Mouse (Mus musculus): Measurements from ENCODE around the gene Hmcn1. TPM values are rescaled to one million over a fixed set of nuclear protein-coding genes. Genes with fewer than 3 reads are reported as not detected.

Hmcn1 gene
- polyA plus RNA-seq, 1 experiment from 2014 or later: 2.0 TPM

GRCm38 (mm10) chr1:151033291-151033690 is 40.1 kb upstream of the Hmcn1 start:
- Histone ChIP-seq H3K27ac (ENCODE audit: low read length) (no peak overlapping the region), H3K4me3 (ENCODE audit: low read depth, low read length) (no peak overlapping the region), H3K9me3 (replicated peaks; ENCODE audit: control insufficient read depth, low read length, poor library complexity, severe bottlenecking) (no peaks in the 10 kb centered on the region), H3K9ac (ENCODE audit: low read depth, low read length) (no peak overlapping the region), H3K27me3 (ENCODE audit: control insufficient read depth, insufficient read depth, low read depth, low read length) (no peaks in the 10 kb centered on the region), H3K36me3 (ENCODE audit: control insufficient read depth, insufficient read depth, low read length) (no peaks in the 10 kb centered on the region), H3K4me2 (ENCODE audit: low read length) (no peak overlapping the region), H3K4me1 (ENCODE audit: control insufficient read depth, insufficient read depth, low read length) (no peaks in the 10 kb centered on the region)
- no peak for ATAC-seq

- Histone ChIP-seq H3K36me3 (ENCODE audit: control insufficient read depth, insufficient read depth, low read length) (no peaks in the 10 kb centered on the region), H3K27me3 (ENCODE audit: control insufficient read depth, insufficient read depth, low read depth, low read length) (no peaks in the 10 kb centered on the region), H3K4me3 (ENCODE audit: low read depth, low read length) (no peak overlapping the region), H3K27ac (ENCODE audit: low read length) (no peak overlapping the region), H3K4me2 (ENCODE audit: low read length) (no peak overlapping the region), H3K9me3 (replicated peaks; ENCODE audit: control insufficient read depth, low read length, poor library complexity, severe bottlenecking) (no peaks in the 10 kb centered on the region), H3K4me1 (ENCODE audit: control insufficient read depth, insufficient read depth, low read length) (no peaks in the 10 kb centered on the region), H3K9ac (ENCODE audit: low read depth, low read length) (no peak overlapping the region)
- 87% methylated on average over 10 of the region's 10 CpGs for WGBS
- ATAC-seq: no peak
Observed at GRCm38 (mm10) chr1:151031581-151031980, 38.3 kb upstream of the Hmcn1 start.

- ATAC-seq: no peak
- 81% methylated on average over 8 of the region's 8 CpGs for WGBS
- Histone ChIP-seq H3K9me3 (replicated peaks; ENCODE audit: control insufficient read depth, low read length, poor library complexity, severe bottlenecking) (no peaks in the 10 kb centered on the region), H3K36me3 (ENCODE audit: control insufficient read depth, insufficient read depth, low read length) (no peaks in the 10 kb centered on the region), H3K27ac (ENCODE audit: low read length) (no peak overlapping the region), H3K9ac (ENCODE audit: low read depth, low read length) (no peak overlapping the region), H3K4me1 (ENCODE audit: control insufficient read depth, insufficient read depth, low read length) (no peaks in the 10 kb centered on the region), H3K27me3 (ENCODE audit: control insufficient read depth, insufficient read depth, low read depth, low read length) (no peaks in the 10 kb centered on the region), H3K4me3 (ENCODE audit: low read depth, low read length) (no peak overlapping the region), H3K4me2 (ENCODE audit: low read length) (no peak overlapping the region)
Observed at GRCm38 (mm10) chr1:151031086-151031485, 37.9 kb upstream of the Hmcn1 start.

- Histone ChIP-seq H3K27ac (ENCODE audit: low read length) (no peak overlapping the region), H3K4me1 (ENCODE audit: control insufficient read depth, insufficient read depth, low read length) (no peaks in the 10 kb centered on the region), H3K9ac (ENCODE audit: low read depth, low read length) (no peak overlapping the region), H3K9me3 (replicated peaks; ENCODE audit: control insufficient read depth, low read length, poor library complexity, severe bottlenecking) (no peaks in the 10 kb centered on the region), H3K4me2 (ENCODE audit: low read length) (no peak overlapping the region), H3K4me3 (ENCODE audit: low read depth, low read length) (no peak overlapping the region), H3K27me3 (ENCODE audit: control insufficient read depth, insufficient read depth, low read depth, low read length) (no peaks in the 10 kb centered on the region), H3K36me3 (ENCODE audit: control insufficient read depth, insufficient read depth, low read length) (no peaks in the 10 kb centered on the region)
- 85% methylated on average over 19 of the region's 19 CpGs for WGBS
- no peak for ATAC-seq
Observed at GRCm38 (mm10) chr1:151025049-151025773, 32.0 kb upstream of the Hmcn1 start.

GRCm38 (mm10) chr1:151019273-151019890 is 26.1 kb upstream of the Hmcn1 start:
- ATAC-seq: no peak
- 61% methylated on average over 2 of the region's 2 CpGs for WGBS
- no peak overlapping the region for H3K27ac ChIP-seq (ENCODE audit: low read length)
- H3K4me1 ChIP-seq (ENCODE audit: control insufficient read depth, insufficient read depth, low read length): no peaks in the 10 kb centered on the region
- no peaks in the 10 kb centered on the region for H3K9me3 ChIP-seq (replicated peaks; ENCODE audit: control insufficient read depth, low read length, poor library complexity, severe bottlenecking)
- H3K4me2 ChIP-seq (ENCODE audit: low read length): no peak overlapping the region
- H3K36me3 ChIP-seq (ENCODE audit: control insufficient read depth, insufficient read depth, low read length): no peaks in the 10 kb centered on the region
- H3K9ac ChIP-seq (ENCODE audit: low read depth, low read length): no peak overlapping the region
- H3K27me3 ChIP-seq (ENCODE audit: control insufficient read depth, insufficient read depth, low read depth, low read length): no peaks in the 10 kb centered on the region
- no peak overlapping the region for H3K4me3 ChIP-seq (ENCODE audit: low read depth, low read length)

GRCm38 (mm10) chr1:151011056-151011455 is 17.8 kb upstream of the Hmcn1 start:
- Histone ChIP-seq H3K27me3 (ENCODE audit: control insufficient read depth, insufficient read depth, low read depth, low read length) (no peaks in the 10 kb centered on the region), H3K4me3 (ENCODE audit: low read depth, low read length) (no peak overlapping the region), H3K9me3 (replicated peaks; ENCODE audit: control insufficient read depth, low read length, poor library complexity, severe bottlenecking) (no peaks in the 10 kb centered on the region), H3K36me3 (ENCODE audit: control insufficient read depth, insufficient read depth, low read length) (no peaks in the 10 kb centered on the region), H3K4me1 (ENCODE audit: control insufficient read depth, insufficient read depth, low read length) (no peaks in the 10 kb centered on the region), H3K9ac (ENCODE audit: low read depth, low read length) (no peak overlapping the region), H3K27ac (ENCODE audit: low read length) (no peak overlapping the region), H3K4me2 (ENCODE audit: low read length) (no peak overlapping the region)
- WGBS: 28% methylated on average over 7 of the region's 7 CpGs
- no peak for ATAC-seq

GRCm38 (mm10) chr1:151009115-151009797 is 16.0 kb upstream of the Hmcn1 start:
- Histone ChIP-seq H3K9ac (ENCODE audit: low read depth, low read length) (no peak overlapping the region), H3K9me3 (replicated peaks; ENCODE audit: control insufficient read depth, low read length, poor library complexity, severe bottlenecking) (no peaks in the 10 kb centered on the region), H3K4me1 (ENCODE audit: control insufficient read depth, insufficient read depth, low read length) (no peaks in the 10 kb centered on the region), H3K4me3 (ENCODE audit: low read depth, low read length) (no peak overlapping the region), H3K4me2 (ENCODE audit: low read length) (no peak overlapping the region), H3K27me3 (ENCODE audit: control insufficient read depth, insufficient read depth, low read depth, low read length) (no peaks in the 10 kb centered on the region), H3K27ac (ENCODE audit: low read length) (no peak overlapping the region), H3K36me3 (ENCODE audit: control insufficient read depth, insufficient read depth, low read length) (no peaks in the 10 kb centered on the region)
- peak; percentile 85 for ATAC-seq
- 33% methylated on average over 6 of the region's 6 CpGs for WGBS

GRCm38 (mm10) chr1:151007747-151008146 is 14.5 kb upstream of the Hmcn1 start:
- 79% methylated on average over 4 of the region's 4 CpGs for WGBS
- no peak overlapping the region for H3K27ac ChIP-seq (ENCODE audit: low read length)
- ATAC-seq: no peak
- no peak overlapping the region for H3K4me2 ChIP-seq (ENCODE audit: low read length)
- H3K9ac ChIP-seq (ENCODE audit: low read depth, low read length): no peak overlapping the region
- H3K9me3 ChIP-seq (replicated peaks; ENCODE audit: control insufficient read depth, low read length, poor library complexity, severe bottlenecking): no peaks in the 10 kb centered on the region
- H3K4me3 ChIP-seq (ENCODE audit: low read depth, low read length): no peak overlapping the region
- H3K4me1 ChIP-seq (ENCODE audit: control insufficient read depth, insufficient read depth, low read length): no peaks in the 10 kb centered on the region
- H3K27me3 ChIP-seq (ENCODE audit: control insufficient read depth, insufficient read depth, low read depth, low read length): no peaks in the 10 kb centered on the region
- H3K36me3 ChIP-seq (ENCODE audit: control insufficient read depth, insufficient read depth, low read length): no peaks in the 10 kb centered on the region

GRCm38 (mm10) chr1:151004007-151004406 is 10.8 kb upstream of the Hmcn1 start:
- 78% methylated on average over 5 of the region's 5 CpGs for WGBS
- H3K4me2 ChIP-seq (ENCODE audit: low read length): no peak overlapping the region
- H3K27ac ChIP-seq (ENCODE audit: low read length): no peak overlapping the region
- no peaks in the 10 kb centered on the region for H3K4me1 ChIP-seq (ENCODE audit: control insufficient read depth, insufficient read depth, low read length)
- no peaks in the 10 kb centered on the region for H3K27me3 ChIP-seq (ENCODE audit: control insufficient read depth, insufficient read depth, low read depth, low read length)
- no peaks in the 10 kb centered on the region for H3K9me3 ChIP-seq (replicated peaks; ENCODE audit: control insufficient read depth, low read length, poor library complexity, severe bottlenecking)
- no peak overlapping the region for H3K9ac ChIP-seq (ENCODE audit: low read depth, low read length)
- H3K4me3 ChIP-seq (ENCODE audit: low read depth, low read length): no peak overlapping the region
- no peaks in the 10 kb centered on the region for H3K36me3 ChIP-seq (ENCODE audit: control insufficient read depth, insufficient read depth, low read length)
- ATAC-seq: no peak

All from midbrain, embryonic 16.5 days (tissue).